Mouse (Mus musculus) brain, embryonic 18.5 days (tissue): ENCODE results near the gene Sestd1.

Source experiments
- DNase-seq: peaks from one replicate; pipeline ENCODE4 v3.0.0-alpha.2; 2012; ENCODE audit warnings: low read depth, low spot score

The Sestd1 gene

DNA sequence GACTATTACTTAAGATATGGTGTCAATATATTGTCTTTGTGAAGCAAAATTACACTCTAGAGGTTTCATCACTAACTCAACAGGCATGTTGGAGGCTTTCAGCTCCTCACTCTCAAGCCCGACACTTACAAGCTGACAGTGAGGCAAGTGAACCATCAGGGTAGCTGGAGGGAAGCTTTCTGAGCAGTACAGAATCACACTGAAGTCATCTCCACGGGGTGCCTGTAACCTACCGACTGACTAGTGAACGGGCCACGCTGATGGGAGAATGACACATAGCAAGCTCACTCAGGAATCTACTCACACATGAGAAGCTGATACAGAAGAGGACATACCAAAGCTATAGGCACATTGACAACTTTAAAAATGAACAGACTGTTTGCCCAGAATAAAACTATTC, 67.5 kb downstream of the Sestd1 start:
- no peak for DNase-seq

DNA sequence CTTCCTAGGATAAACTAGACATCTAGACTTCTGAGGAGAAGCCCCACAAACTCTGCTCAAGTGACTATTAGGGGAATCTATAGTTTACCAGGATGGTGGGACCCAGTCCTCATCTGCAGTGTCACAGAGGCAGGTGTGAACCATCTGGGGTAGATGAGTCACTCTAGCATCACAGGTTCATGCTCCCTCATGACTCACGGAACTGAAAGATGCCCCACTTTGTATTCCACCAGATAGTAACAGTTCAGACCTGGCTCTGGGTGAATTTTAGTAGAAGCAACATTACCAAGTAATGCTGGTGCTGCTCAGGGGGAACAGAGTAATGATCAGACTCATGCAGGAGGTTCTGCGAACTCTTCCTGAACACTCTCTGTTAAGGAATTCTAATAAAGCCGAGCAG, 73.4 kb downstream of the Sestd1 start:
- DNase-seq, result no peak

DNA sequence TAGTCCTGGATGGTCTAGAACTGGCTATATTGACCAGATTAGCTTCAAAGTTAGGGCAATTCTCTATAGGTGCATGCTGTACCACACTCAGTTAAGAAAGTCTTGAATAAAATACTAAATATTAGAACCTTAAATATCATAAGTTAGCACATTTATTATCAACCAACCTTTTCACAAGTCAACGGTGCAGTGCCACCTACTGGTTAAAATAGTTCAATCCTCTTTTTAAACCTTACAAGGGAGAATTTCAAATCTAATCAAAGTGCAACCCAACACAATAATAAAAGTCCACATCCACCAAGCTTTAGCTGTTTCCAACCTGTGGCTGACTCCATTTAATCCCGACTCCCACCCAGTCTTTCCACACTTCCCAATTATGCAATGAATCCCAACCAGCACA, 76.5 kb downstream of the Sestd1 start:
- DNase-seq, result no peak

DNA sequence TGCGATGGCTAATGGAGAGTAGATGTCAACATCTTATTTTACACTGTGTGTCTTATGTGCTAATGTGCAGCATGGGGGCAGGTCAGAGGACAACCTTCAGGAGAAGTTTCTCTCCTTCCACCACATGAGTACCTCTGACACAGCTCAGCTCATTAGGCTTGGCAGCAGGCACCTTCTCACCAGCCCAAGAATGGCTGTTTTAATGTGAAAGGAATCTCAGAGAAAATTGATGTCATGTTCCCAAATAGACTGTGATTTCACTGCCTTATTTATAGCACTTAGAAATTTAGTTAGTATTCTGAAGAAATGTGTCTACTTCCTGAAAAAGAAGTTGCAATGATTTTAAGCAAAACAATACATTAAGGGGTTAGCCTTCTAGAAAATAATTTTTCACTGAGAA, 78.5 kb downstream of the Sestd1 start:
- DNase-seq, result no peak

DNA sequence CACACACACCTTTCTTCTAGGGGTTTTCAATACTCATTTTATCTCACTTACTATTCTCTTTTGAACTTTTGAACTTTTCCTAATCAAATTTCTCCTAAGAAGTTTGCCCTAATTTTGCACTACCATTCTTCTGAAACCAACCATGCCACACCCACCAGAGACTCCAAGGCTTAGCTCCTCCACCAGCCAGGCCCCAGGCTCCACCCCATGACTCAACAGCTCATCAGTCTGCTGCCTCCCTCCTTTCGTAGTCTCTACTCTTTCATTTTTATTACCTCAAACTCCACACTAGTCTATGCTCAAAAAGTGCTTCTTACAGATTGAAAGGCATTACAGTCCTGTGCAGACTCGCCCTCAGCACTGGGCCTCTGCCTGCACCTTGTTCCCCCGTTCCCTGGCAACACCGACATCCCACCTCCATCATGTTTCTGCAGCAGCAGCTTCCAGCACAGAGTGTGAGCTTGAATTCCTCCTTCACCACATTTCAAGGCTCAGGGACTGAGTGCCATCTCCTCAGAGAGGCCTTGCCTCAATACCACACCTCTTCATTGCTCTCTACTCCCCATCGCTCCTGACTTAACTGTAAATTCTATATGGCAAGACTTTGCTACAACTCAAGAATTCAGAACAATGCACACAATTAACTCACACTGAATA, 79.3 kb downstream of the Sestd1 start:
- no peak for DNase-seq

DNA sequence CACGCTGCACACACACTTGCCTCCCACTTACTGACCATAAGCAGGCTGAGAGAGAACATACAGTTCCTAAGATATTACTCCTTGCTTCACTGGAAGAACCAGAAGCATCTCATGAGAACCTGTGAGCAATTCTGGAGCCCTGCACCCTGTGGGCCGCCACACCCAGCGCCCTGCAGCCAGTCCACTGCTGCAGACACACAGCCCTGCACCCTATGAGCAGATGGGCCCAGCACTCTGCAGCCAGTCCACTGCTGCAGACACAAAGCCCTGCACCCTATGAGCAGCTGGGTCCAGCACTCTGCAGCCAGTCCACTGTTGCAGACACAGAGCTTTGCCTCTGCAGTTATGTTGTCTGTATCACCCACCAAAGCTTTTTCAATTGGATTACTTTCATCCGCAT, 80.0 kb downstream of the Sestd1 start:
- no peak for DNase-seq

DNA sequence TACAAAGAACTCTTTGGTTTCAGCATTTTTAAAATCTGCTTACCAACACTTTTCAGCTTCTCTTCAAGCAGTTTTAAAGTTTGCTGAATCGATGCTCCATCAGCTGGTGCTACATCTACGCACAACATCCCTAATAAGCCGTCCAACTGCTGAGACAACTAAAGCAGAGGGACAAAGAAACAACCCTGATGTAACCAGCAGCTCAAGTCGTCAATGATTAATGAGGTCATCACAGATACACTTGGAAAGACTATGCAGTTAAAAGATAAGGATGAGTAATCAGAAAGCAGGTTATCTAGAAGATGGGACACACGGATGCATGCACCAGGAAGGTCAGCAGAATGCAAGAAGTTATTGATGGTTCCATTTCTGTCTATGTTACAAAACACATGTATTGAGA, 82.1 kb downstream of the Sestd1 start:
- DNase-seq, result no peak

DNA sequence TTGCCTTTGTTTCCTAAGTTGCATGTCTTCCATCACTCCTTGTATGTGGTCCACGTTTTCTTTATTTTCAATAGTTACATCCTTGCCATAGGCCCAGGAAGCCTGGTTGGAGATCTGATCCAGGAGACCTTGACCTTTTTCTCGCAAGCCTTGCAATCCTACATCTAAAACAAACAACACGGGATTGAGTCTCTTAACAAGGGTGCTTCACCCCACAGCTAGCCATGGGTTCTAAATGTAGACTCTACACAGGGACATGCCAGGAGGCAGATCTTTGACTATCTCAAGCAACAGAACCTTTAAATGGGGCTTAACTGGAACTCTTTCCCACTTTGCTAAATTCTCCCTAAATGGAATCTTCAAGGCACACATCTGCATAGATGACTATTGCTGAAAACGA, 83.6 kb downstream of the Sestd1 start:
- DNase-seq, result no peak

DNA sequence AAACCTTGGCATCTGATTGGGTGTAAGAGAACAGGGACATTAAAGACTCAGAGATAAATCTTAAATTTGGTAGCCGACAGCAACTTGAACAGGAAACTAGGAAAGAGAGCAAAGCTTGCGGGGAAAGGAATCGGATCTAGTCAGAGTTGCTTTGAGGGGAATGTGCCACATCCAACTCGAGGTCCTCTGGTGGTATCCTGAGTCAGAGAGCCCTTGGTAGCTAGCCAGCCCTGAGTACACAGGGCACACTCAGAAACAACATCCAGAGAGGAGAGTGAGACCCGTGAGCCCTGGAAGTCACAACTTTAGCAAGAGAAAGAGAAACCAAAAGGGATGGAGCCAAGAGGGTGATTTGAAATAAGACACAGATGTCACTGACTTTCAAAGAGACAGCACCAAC, 85.3 kb downstream of the Sestd1 start:
- DNase-seq, result no peak

DNA sequence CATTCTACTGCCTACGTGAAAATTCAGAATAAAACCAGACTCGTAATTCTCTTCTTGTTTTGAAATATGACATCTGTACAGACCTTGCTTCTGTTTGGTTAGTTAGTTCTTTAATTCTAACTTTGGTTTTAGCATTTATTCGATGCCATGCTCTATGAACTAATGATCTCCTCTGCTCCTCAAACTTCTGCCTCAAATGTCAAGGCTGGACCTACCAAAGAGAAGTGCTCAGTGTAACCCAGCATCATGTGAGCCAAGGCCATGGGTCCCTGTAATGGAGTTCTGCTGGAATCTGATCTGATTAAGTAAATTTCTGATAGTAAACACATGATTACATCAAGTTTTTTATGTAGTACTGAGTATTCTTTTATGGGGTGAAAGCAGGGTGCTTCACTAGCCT, 88.6 kb downstream of the Sestd1 start:
- no peak for DNase-seq

DNA sequence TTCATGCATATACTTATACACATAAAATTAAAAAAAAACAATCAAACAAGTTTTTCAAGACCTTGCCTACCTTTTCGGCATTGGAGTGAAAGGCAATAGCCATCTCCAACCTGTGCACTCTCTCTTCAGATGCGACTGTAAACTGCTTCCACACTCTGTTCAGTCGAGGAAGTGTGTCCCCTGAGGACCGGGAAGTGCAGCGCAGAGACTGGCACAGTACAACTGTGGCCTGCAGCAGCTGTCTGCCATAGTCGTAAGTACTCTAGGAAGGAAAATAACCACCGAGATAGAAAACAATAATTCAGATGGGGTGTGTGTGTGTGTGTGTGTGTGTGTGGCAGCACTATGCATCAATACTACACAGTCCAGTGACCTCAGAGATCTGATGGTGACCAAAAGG, 89.5 kb downstream of the Sestd1 start:
- no peak for DNase-seq

DNA sequence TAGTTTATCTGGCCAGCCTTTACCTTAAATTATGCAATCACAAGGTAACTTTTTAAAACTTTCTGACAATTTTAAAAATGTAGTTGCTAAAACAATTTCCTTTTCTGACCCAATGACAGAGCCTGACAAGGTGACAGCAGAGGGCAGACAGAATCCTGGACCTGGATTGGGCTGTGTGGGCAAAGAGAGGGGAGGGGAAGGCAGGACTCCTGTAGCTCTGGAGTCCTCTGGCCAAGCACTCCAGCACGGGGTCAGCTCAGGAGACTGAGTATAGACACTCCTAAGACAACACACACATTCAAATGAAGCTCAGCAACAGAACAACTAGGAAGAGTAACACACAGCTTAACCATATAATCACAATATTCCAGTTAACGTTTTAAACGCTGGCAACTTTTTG, 90.1 kb downstream of the Sestd1 start:
- DNase-seq, result no peak

DNA sequence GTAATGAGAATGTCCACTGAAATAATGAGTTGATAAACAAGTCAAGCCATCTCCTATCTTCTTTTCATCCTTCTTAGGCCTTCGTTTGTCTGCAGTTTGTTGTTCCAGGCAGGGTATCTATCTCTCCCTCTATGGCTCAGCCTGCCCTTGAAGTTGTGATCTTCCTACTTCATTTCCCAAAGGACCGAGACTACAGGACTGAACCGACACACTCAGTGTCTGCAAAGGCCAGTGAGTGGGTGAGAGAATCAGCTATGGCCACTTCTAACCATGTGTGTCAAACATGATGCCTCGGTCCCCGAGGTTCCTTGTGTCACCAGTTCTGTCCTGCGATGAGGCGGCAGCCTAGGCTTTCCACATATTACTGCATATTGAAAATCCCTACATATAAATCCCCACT, 90.7 kb downstream of the Sestd1 start:
- no peak for DNase-seq

DNA sequence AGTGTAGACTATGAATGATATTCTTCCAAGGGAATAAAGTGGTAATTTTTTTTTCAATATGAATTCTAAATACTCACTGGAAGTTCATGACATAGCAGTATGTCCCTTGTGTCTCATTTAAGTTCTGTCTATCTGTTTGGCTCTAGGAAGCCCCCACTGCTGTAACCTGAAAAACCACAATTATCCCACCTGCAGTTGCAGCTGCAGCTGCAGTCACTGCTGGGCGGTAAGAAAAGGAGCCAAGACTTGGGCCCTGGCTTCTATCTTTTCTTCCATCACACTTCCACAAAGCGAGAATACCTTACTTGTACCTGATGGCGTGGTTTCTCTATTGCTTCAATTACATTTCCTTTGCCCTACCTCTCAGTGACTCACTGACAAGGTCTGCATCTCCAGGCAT, 92.9 kb downstream of the Sestd1 start:
- no peak for DNase-seq

DNA sequence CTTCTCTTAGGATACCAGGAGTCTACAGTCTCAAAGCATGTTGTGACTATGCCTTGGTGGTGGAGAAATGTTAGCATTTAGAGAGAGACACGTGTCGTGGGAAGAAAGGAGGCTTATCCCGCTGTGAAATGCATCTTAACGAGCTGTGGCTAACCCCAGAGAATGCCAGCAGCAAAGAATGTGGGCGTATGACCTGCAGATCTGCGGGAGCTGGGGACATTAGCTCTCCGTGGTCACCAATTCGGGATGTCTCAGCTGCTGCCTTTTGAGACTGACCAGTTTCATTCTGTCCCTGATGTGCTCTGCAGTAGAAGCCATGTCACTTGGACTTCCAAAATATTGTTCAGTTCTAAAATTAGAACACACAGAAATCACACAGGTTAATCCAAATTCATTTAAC, 93.5 kb downstream of the Sestd1 start:
- no peak for DNase-seq

DNA sequence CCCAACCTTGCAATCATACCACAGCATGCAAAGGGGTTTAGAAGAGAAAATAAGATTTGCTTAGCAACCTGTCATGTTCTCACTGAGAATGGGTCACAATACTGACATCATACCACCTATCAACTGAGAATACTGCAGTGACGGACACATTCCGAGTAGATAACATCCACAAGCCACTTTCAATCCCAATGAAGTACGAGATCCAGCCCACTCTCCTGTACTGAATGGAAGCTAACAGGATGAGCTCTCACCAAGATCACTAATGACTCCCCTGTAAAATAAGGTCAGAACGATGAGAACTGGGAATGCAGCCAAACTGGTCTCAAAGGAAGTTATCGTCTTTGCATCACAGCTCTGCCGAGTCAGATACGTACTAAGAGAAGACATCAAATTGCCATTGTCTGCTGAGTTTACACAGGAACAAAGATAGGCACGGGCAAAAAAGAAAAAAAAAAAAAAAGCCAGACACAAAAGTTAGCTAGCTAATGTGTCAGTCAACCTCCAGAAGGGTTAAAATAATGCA, 96.3 kb downstream of the Sestd1 start:
- DNase-seq, result no peak

DNA sequence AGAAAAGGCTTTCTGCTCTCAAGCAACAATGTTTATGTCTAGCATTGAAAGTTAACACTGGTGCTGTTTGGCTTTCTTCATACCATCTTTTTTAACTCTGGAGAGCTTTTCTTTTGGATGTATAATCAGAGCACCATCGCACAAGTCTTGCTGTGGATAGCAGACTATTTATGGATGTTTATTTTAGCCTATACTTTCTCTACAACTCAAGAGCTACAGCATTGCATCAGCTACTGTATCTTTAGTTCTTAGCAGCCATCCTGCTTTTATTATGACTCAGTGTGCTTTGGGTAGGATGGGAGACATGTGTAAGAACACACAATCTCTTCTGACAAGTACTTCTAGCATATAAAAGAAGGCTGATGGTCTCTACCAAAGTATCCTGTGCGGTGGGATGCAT, 96.7 kb downstream of the Sestd1 start:
- no peak for DNase-seq

DNA sequence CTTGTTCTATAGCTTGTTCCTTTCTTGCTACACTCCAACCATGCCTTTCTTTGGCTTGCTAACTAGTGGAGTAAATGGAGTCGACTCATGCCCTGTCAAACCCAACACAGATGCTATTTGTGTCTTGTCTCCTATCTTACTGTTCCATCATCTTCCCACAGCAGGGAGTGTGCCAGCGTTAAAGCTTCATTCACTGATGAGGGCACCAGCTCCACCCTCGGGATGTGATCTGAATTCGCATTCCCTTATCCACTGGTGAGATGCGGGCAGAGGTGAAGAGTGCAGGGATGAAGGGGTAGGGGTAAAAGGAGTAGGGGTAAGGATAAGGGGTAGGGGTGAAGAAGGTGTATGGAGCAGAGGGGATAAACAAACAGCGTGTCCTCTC, 97.4 kb downstream of the Sestd1 start:
- DNase-seq, result no peak

DNA sequence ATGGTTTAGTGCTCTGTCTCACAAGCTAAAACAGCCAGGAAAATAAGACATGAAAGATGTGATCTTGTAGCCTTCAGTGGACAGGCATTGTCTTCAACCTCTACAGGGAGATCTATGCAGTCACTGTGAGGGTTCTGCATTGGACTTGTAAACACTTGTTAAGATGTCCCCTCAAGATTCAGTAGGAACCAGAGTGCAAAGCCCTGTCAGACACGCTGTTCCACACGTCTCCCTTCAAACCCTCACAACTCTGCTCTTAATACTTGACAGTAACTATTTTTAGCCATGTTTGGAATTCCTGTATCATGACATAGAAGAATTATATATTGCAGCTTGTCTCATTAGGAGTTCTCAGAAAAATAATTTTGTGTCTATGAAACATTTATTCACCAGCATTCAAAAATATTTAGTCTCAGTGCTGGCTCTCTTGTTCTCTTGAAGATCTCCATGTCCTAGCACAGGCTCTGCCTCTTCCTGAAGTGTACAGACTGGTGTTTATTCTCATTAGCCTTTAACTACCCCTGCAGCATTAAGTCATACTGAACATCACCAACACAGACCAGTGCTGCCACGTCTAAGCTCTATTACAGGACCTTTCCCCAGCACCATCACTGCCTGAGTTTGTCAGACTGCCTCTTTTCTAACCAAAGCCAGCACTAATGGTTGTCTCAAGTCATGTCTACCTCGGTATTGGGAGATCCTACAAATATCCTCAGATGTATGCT, 98.0 kb downstream of the Sestd1 start:
- no peak for DNase-seq

DNA sequence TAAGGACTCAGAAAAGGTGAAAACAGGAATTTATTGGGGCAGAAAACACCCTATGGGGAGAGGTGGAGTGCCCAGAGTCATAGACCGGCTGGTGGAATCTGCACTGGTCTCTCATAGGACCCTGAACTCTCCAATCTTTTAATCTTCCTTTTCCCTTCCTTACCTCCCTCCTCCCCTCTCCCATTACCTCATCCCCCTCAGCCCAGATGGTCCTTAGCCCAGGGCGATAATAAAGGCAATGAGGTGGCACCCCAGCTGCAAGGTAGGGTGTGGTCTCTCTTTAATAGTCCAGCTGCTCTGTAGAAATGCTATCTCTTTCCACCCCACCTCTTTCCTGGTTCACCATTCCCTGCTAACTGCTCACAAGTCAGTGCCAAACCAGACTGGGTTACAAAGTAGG, 102.9 kb downstream of the Sestd1 start:
- DNase-seq, result no peak

DNA sequence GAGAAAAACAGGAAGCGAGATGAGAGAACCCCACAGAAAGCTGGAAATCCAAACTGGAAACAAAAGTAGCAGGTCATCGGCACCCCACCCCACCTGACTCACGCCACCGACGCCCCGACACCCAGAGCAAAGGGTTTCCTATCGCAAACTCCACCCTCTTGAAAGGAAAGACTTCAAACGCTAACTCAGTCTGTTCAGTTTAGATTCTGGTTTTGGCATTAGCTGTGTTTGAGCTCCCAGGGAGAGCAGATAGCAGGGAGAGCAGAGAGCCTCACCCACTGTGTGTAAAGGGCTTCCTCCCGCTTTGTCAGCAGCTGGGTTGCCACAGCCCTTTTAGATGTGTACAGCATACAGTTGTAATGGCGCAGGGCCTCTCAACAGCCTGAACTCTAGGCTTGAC, 104.0 kb downstream of the Sestd1 start:
- no peak for DNase-seq

DNA sequence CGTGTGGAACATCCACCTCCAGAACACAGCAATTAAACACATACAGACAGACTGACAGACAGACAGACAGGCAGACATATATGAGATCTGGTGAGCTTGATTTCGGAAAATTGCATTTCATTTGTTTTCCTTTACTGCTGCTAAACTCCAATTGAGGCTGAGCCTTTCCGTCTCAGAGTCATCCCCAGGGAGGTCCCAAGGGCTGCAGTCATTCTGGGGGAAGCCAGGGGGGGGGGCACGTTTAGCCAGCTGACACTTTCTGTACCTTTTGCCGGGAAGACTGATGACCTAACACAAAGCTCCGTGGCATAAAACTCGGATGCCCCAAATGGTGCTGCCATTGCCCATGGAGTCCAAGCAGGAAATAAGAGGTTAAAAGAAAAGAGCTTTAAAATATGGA, 105.0 kb downstream of the Sestd1 start:
- no peak for DNase-seq

DNA sequence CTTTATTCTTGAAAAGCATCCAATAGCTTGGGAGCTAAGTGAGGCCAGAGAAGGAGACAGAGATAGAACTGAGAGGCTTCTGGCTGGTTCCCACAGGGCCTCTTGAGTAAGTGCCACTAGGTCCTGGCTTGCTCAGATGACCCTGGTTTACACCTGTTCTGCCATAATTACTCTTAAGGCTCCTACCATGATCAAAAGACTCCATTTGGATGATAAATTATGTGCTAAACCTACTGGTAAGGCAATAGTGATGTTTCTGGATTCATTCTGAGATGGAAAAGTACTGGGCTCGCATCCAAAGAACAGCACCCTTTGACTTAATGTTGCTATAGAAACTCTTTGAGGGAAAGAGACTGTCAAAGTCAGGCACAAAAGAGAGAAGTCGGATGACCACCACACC, 106.1 kb downstream of the Sestd1 start:
- DNase-seq, result no peak

DNA sequence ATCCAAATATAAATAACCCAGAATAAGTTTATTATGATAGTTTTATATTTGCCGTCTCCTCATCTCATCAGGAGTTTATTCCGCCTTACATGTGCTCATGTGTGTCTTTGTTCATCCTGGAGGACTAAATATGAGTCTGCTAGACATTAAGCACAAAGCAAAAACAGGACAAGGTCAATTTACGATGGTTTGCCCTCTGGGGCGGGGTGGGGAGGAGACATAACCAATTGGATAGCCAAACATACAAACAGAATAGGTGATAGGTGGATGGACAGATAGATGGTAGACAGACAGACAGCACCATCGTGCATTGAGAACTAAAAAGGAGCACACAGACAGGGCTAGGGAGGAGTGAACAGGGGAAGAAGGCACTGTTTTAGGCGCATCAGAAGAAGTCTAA, 106.6 kb downstream of the Sestd1 start:
- no peak for DNase-seq
